Mouse (Mus musculus): ENCODE data around the gene Psmd5.

- no peak for TF ChIP-seq CTCF (IDR thresholded peaks at IDR 0.05; ENCODE audit: extremely low read depth, insufficient read depth, low read length)
- no peak for TF ChIP-seq POLR2A (IDR thresholded peaks at IDR 0.05; ENCODE audit: extremely low read depth, insufficient read depth, low read length)
These were observed 8.0 kb upstream of the Psmd5 start for GRCm38 (mm10) chr2:34882757-34883156.

All from cortical plate, adult 2 months (tissue).